Mouse (Mus musculus): ENCODE data around the gene Fnbp1. TPM values are rescaled to one million over a fixed set of nuclear protein-coding genes. Genes with fewer than 3 reads are reported as not detected.
"Not testable (repeated sequence)": the region's sequence is repeated elsewhere in the genome, so short reads cannot be mapped to it uniquely, and the experiment has no call there.

The Fnbp1 gene
- polyA plus RNA-seq, 1 experiment from 2014 or later = 20.7 TPM

DNA sequence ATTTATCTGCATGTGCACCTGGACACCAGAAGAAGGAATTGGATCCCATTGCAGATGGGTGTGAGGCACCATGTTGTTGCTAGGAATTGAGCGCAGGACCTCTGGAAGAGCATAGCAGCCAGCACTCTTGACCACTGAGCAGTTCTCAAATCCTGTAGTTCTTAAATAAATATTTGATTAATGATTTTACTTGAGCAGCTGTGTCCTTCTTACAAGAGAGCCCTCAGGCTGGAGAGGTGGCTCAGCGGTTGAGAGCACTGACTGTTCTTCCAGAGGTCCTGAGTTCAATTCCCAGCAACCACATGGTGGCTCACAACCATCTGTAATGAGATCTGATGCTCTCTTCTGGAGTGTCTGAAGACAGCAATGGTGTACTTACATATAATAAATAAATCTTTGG lies 25.8 kb upstream of the Fnbp1 start:
- 93% methylated on average over 2 of the region's 2 CpGs for WGBS
- not testable (repeated sequence) for H3K4me3 ChIP-seq; H3K9ac ChIP-seq; ATAC-seq (ENCODE audit: low FRiP score); H3K27me3 ChIP-seq; H3K9me3 ChIP-seq; H3K4me2 ChIP-seq; H3K27ac ChIP-seq
- peaks cover 55% of the 10 kb centered on the region for H3K36me3 ChIP-seq
- peaks cover 22% of the 10 kb centered on the region for H3K4me1 ChIP-seq (replicated peaks)

DNA sequence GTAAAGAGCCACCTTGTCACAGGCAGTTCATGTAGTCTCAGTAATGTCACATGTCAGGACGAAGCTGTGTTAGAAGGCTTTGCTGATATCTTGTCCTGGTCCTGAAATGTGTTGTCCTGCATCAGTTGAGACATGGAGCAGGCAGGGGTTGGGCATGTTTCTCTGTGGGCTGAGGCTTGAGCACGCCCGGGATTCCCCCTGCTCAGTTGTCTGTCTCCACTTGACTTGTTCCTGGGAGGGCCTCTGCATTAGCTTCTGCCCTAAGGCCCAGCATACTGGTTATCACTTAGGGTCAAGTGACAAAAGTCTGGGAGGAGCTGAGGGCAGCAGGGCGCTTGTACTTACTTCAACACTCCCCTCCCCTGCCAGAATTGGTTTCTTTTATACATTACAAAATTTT lies 23.7 kb upstream of the Fnbp1 start:
- Histone ChIP-seq H3K27me3 (no peaks in the 10 kb centered on the region), H3K4me2 (no peak overlapping the region), H3K9ac (no peak overlapping the region), H3K36me3 (peaks cover 35% of the 10 kb centered on the region), H3K27ac (no peak overlapping the region), H3K4me3 (no peak overlapping the region), H3K9me3 (no peaks in the 10 kb centered on the region), H3K4me1 (replicated peaks) (peaks cover 22% of the 10 kb centered on the region)
- WGBS = 65% methylated on average over 4 of the region's 4 CpGs
- no peak for ATAC-seq (ENCODE audit: low FRiP score)

DNA sequence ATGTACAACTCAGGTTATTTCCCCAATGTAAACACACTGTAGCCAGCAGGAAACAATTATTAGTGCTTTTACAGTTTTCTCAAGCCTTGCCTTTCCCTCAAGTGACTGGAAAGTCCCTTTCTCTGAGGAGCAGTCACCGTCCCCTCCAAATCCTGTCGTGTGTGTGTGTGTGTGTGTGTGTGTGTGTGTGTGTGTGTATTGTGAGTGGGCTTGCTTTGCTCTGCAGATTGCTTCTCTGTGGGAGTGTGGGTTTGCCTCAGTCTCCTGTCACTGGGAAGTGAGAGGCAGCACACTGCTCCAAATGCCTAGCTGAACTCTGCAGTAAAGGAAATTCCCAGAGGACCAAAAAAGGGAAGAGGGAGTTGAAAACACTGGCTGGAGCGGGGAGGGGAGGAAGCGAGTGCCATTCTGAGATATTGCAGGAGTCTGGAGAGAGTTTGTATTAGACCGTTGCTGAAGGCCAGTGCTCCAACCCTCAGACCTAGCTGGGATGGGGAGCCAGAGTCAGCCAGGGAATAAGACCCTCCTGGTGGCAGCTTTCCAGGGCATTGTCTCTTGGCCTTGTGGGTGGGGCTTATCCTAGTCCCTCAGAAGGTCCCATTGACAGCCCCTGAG lies 23.1 kb upstream of the Fnbp1 start:
- Histone ChIP-seq H3K9ac (no peak overlapping the region), H3K4me3 (no peak overlapping the region), H3K9me3 (no peaks in the 10 kb centered on the region), H3K27me3 (no peaks in the 10 kb centered on the region), H3K27ac (no peak overlapping the region), H3K36me3 (peaks cover 32% of the 10 kb centered on the region), H3K4me2 (no peak overlapping the region), H3K4me1 (replicated peaks) (peaks cover 22% of the 10 kb centered on the region)
- no peak for ATAC-seq (ENCODE audit: low FRiP score)
- 51% methylated on average over 5 of the region's 5 CpGs for WGBS

- no peak for ATAC-seq (ENCODE audit: low FRiP score)
- Histone ChIP-seq H3K27me3 (no peaks in the 10 kb centered on the region), H3K36me3 (peaks cover 18% of the 10 kb centered on the region), H3K4me2 (no peak overlapping the region), H3K9ac (no peak overlapping the region; the same call in 1 of the 2 replicates), H3K4me1 (replicated peaks) (peaks cover 22% of the 10 kb centered on the region), H3K9me3 (no peaks in the 10 kb centered on the region), H3K27ac (no peak overlapping the region), H3K4me3 (no peak overlapping the region)
- 90% methylated on average over 11 of the region's 11 CpGs for WGBS
These were observed 21.7 kb upstream of the Fnbp1 start for GRCm38 (mm10) chr2:31163361-31164118.

GRCm38 (mm10) chr2:31161620-31162019 lies 19.8 kb upstream of the Fnbp1 start:
- H3K27me3 ChIP-seq = no peaks in the 10 kb centered on the region
- H3K4me1 ChIP-seq (replicated peaks) = peaks cover 22% of the 10 kb centered on the region
- H3K36me3 ChIP-seq = 0 out of 2 replicates have a peak, but pooled peaks cover 3% of the 10 kb centered on the region
- H3K4me2 ChIP-seq = no peak overlapping the region
- H3K9me3 ChIP-seq = no peaks in the 10 kb centered on the region
- H3K4me3 ChIP-seq = no peak overlapping the region
- no peak for ATAC-seq (ENCODE audit: low FRiP score)
- H3K9ac ChIP-seq = no peak overlapping the region
- no peak overlapping the region for H3K27ac ChIP-seq
- WGBS = 91% methylated on average over 4 of the region's 4 CpGs

DNA sequence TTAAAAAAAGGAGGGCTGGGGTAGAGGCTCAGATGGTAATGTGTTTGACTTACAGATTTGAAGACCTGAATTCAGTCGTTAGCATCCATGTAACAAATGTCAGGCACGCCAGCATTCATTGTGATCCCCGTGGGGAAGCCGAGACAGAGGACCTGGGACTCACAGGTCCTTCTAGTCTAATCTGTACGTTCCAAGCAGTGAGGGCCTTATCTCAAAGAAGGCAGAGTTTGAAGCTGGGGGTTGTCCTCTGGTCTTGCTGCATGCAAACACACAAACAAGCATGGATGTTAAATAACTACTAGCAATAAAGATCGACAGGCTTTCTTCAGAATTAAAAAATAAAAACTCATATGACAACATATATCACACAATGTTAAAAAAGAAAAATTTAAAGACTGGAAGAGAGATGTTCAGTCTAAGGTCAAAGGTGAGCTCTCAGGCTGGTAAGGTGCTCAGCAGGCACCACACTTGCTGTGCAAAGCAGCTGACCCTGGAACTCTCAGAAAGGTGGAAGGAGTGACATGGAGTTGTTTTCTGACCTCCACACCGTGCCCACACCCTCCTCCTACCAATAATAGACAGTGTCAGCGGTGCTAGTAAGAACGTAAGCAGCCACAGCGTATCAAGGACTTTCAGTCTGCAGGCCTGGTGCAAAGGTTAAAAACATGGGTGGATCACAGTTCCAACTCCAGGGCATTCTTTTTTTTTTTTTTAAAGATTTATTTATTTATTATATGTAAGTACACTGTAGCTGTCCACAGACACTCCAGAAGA lies 18.5 kb upstream of the Fnbp1 start:
- ATAC-seq (ENCODE audit: low FRiP score) = no peak
- peaks cover 20% of the 10 kb centered on the region for H3K4me1 ChIP-seq (replicated peaks)
- H3K4me3 ChIP-seq = no peak overlapping the region
- no peak overlapping the region for H3K27ac ChIP-seq
- H3K9me3 ChIP-seq = no peaks in the 10 kb centered on the region
- 89% methylated on average over 10 of the region's 10 CpGs for WGBS
- no peak overlapping the region for H3K9ac ChIP-seq
- H3K4me2 ChIP-seq = no peak overlapping the region
- 0 out of 2 replicates have a peak, but pooled peaks cover 3% of the 10 kb centered on the region for H3K36me3 ChIP-seq
- no peaks in the 10 kb centered on the region for H3K27me3 ChIP-seq

DNA sequence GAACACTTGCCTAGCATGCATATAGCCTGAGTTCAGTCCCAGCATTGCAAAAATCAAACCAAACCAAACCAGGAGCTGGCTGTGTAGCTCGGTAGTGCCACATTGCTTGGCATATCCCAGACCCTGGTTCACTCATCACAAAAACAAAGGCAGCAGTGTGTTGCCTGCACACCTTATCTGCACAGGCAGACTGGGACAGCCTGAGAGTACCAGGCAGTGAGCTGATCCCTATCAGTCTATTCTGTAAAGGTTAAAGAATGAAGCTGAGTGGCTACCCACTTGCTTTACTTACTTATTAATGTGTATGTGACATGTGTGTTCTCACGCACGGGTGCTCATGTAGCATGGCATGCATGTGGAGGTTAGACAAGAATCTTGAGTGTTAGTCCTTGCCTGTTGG lies 15.0 kb upstream of the Fnbp1 start:
- Histone ChIP-seq H3K27me3 (no peaks in the 10 kb centered on the region), H3K36me3 (0 out of 2 replicates have a peak, but pooled peaks cover 3% of the 10 kb centered on the region), H3K4me1 (replicated peaks) (peaks cover 21% of the 10 kb centered on the region), H3K9me3 (no peaks in the 10 kb centered on the region), H3K27ac (no peak overlapping the region), H3K4me2 (no peak overlapping the region), H3K4me3 (no peak overlapping the region), H3K9ac (no peak overlapping the region)
- 93% methylated on average over 3 of the region's 3 CpGs for whole genome bisulfite sequencing
- no peak for ATAC-seq (ENCODE audit: low FRiP score)

- ATAC-seq (ENCODE audit: low FRiP score) = peak; percentile 93
- WGBS = under 1% methylated on average over 53 of the region's 53 CpGs
These were observed 10.3 kb upstream of the Fnbp1 start, which contains the start of gene Gpr107 for GRCm38 (mm10) chr2:31151892-31152812. Gpr107 (plus strand) TSS chr2:31152316.

DNA sequence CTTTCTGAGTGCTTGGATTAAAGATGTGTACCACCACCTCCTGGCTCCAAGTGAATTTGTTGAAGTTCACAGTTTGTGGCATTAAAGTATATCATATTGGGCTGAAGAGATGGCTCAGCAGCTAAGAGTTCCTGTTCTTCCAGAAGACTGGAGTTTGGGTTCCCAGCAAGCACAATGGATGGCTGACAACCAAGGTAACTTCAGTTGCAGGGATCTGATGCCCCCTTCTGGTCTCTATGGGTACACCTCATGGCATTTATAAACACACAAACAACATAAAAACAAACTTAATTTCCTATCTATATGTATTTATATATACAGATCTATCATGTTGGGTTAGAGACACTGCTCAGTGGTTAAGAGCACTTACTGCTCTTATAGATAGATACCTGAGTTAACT lies 9.0 kb upstream of the Fnbp1 start:
- no peak overlapping the region for H3K27ac ChIP-seq
- H3K4me3 ChIP-seq = 0 out of 2 replicates have a peak overlapping the region, but pooled peaks have one; percentile 94
- H3K4me1 ChIP-seq (replicated peaks) = peaks cover 28% of the 10 kb centered on the region
- H3K27me3 ChIP-seq = no peaks in the 10 kb centered on the region
- H3K9ac ChIP-seq = no peak overlapping the region
- peak overlapping the region; percentile 90; the same call in 1 of the 2 replicates for H3K4me2 ChIP-seq
- peaks cover 42% of the 10 kb centered on the region for H3K36me3 ChIP-seq
- no peaks in the 10 kb centered on the region for H3K9me3 ChIP-seq
- ATAC-seq (ENCODE audit: low FRiP score) = no peak

More at GRCm38 (mm10) chr2:31151892-31152812, 10.3 kb upstream of the Fnbp1 start, which contains the start of gene Gpr107:
- H3K36me3 ChIP-seq = peaks cover 30% of the 10 kb centered on the region
- H3K9ac ChIP-seq = peak within 1 kb of the TSS; percentile 96
- peak within 1 kb of the TSS; percentile 90 for H3K4me2 ChIP-seq
- H3K27me3 ChIP-seq = no peaks in the 10 kb centered on the region
- peaks cover 28% of the 10 kb centered on the region for H3K4me1 ChIP-seq (replicated peaks)
- H3K9me3 ChIP-seq = no peaks in the 10 kb centered on the region
- peak within 1 kb of the TSS; percentile 94 for H3K4me3 ChIP-seq
- peak within 1 kb of the TSS; percentile 86 for H3K27ac ChIP-seq

- Histone ChIP-seq H3K36me3 (peaks cover 51% of the 10 kb centered on the region), H3K4me1 (replicated peaks) (peaks cover 12% of the 10 kb centered on the region), H3K27ac (no peak overlapping the region), H3K4me2 (no peak overlapping the region), H3K4me3 (no peak overlapping the region), H3K9ac (no peak overlapping the region), H3K27me3 (peaks cover 12% of the 10 kb centered on the region; the same call in 1 of the 2 replicates), H3K9me3 (no peaks in the 10 kb centered on the region)
- 91% methylated on average over 7 of the region's 7 CpGs for WGBS
- ATAC-seq (ENCODE audit: low FRiP score) = no peak
These were observed 5.2 kb upstream of the Fnbp1 start for GRCm38 (mm10) chr2:31147054-31147453.

DNA sequence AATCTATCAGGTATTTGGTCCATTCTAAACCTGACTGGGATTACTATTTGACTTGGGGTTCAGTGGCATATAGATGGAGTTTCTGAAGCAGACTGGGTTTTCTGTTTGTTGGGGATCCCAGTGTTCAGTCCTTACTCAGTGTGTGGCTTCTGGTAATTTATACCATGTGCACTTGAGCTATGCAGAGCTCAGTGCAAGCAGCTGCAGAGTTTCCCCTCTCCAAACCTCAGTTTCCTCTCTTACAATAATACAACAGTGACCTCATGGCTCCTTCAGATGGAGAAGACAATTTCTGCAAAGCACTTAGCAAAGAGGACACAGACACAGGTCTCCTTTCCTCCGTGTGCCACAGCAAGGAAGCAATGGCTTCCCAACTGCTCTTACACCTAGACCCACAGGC lies 3.1 kb upstream of the Fnbp1 start:
- H3K4me3 ChIP-seq = no peak overlapping the region
- 84% methylated on average over 1 of the region's 1 CpGs for WGBS
- H3K9me3 ChIP-seq = no peaks in the 10 kb centered on the region
- no peak for ATAC-seq (ENCODE audit: low FRiP score)
- peaks cover 18% of the 10 kb centered on the region; the same call in 1 of the 2 replicates for H3K27me3 ChIP-seq
- no peak overlapping the region for H3K9ac ChIP-seq
- H3K4me1 ChIP-seq (replicated peaks) = peaks cover 17% of the 10 kb centered on the region
- no peak overlapping the region for H3K27ac ChIP-seq
- H3K4me2 ChIP-seq = no peak overlapping the region
- peaks cover 43% of the 10 kb centered on the region for H3K36me3 ChIP-seq

Data from hindbrain, embryonic 13.5 days (tissue).